8 mouse cellular contexts compared by ENCODE assay signal in the genomic region with DNA sequence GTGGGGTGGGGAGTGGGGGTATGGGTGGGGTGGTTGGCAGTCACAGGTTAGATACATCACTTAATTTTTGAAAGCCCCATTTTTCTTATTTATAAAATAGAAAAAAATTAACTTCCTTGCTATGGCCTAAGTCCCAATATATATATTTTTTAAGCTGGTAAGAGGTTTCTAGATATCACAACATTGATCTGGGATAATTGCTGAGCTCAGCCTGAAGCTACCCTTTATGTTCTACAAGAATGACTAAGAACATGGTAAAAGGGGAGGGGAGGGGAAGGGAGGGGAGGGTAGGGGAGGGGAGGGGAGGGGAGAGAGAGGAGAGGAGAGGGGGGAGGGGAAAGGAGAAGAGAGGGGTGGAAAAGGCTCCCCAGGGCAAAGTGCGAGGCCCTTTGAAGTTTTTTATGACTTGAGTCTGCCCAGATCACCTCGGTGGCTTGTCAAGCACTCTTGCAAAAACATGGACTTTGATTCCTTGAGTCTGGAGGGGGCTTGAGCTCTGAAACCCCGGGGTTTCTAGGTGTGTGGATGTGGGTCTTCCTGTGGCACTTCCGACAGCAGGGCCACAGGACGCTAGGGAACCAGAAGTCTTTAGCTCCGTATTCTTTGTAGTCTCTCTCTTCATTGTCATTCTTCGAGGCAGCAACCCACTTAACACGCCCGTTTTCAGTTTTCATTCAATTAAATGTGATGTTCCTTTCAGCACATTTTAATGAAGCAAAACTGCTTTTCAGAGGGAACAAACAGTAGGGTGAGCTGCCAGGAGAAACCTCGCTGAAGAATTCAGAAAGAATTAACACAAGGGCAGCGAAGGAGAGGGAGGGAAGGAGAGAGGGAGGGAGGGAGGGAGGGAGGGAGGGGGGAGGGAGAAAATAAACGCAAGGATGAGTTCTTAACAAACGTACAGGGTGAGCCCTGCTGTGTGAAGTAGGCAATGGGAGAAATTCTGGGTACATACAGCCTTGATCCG. TPM values are rescaled to one million over a fixed set of nuclear protein-coding genes. Genes with fewer than 3 reads are reported as not detected.
DNase-seq lines count a peak whose midpoint lies in the region; ATAC-seq lines count a peak whose summit lies in the region.

No protein-coding gene starts in this region.

- H3K4me1 ChIP-seq in heart, embryonic 14.5 days (ENCODE audit: control insufficient read depth in 2 of 2, insufficient read depth in 2 of 2, low read length in 2 of 2): peaks cover 3 to 5% of the 10 kb centered on the region in 2 experiments; a peak in 3 of 4 replicates
- H3K4me1 ChIP-seq in hindbrain, embryonic 16.5 days (ENCODE audit: control insufficient read depth, insufficient read depth, low read depth, low read length): peaks cover 3% of the 10 kb centered on the region
- H3K4me1 ChIP-seq in liver, embryonic 12.5 days: peaks cover 37% of the 10 kb centered on the region
- H3K4me1 ChIP-seq in stomach, embryonic 15.5 days: peaks cover 8% of the 10 kb centered on the region

- no peaks in the 10 kb centered on the region for H3K9me3 ChIP-seq in heart, embryonic 14.5 days (ENCODE audit: control insufficient read depth, low read length)
- H3K9me3 ChIP-seq in hindbrain, embryonic 16.5 days (ENCODE audit: control insufficient read depth, low read length): no peaks in the 10 kb centered on the region
- H3K9me3 ChIP-seq in liver, embryonic 12.5 days (replicated peaks): no peaks in the 10 kb centered on the region
- H3K9me3 ChIP-seq in stomach, embryonic 15.5 days: no peaks in the 10 kb centered on the region

- H3K27me3 ChIP-seq in heart, embryonic 14.5 days (ENCODE audit: control insufficient read depth, insufficient read depth, low read length): no peaks in the 10 kb centered on the region
- H3K27me3 ChIP-seq in hindbrain, embryonic 16.5 days (replicated peaks; ENCODE audit: control insufficient read depth, insufficient read depth, low read length): no peaks in the 10 kb centered on the region
- H3K27me3 ChIP-seq in liver, embryonic 12.5 days (replicated peaks): no peaks in the 10 kb centered on the region
- H3K27me3 ChIP-seq in stomach, embryonic 15.5 days (replicated peaks): no peaks in the 10 kb centered on the region

- peak overlapping the region; percentile 23 to 26 for H3K4me3 ChIP-seq in heart, embryonic 14.5 days (ENCODE audit: control insufficient read depth in 1 of 2, insufficient read depth in 1 of 2, low read depth in 1 of 2, low read length in 2 of 2)
- 0 out of 2 replicates have a peak overlapping the region, but pooled peaks have one; percentile 0 for H3K4me3 ChIP-seq in hindbrain, embryonic 16.5 days (ENCODE audit: low read length)
- H3K4me3 ChIP-seq in liver, embryonic 12.5 days: peak overlapping the region; percentile 31
- 0 out of 2 replicates have a peak overlapping the region, but pooled peaks have one; percentile 13 for H3K4me3 ChIP-seq in stomach, embryonic 15.5 days (replicated peaks)

- peak overlapping the region; percentile 54; the same call in 1 of the 2 replicates for H3K9ac ChIP-seq in heart, embryonic 14.5 days (ENCODE audit: low read length)
- H3K9ac ChIP-seq in hindbrain, embryonic 16.5 days (ENCODE audit: low read depth, low read length): peak overlapping the region; percentile 3; the same call in 1 of the 2 replicates
- H3K9ac ChIP-seq in liver, embryonic 12.5 days: peak overlapping the region; percentile 50
- H3K9ac ChIP-seq in stomach, embryonic 15.5 days: no peak overlapping the region

- no peak for DNase-seq in heart, adult 18-20 months
- peak; percentile 53 for DNase-seq in embryo, embryonic 10 days (ENCODE audit: low spot score)
- no peak for DNase-seq in cerebellum, adult 9-11 months
- no peak for DNase-seq in cerebellum, postnatal 25 days

- no peak overlapping the region for H3K27ac ChIP-seq in heart, embryonic 14.5 days (replicated peaks in 1 of 2; ENCODE audit: control insufficient read depth in 1 of 2, insufficient read depth in 1 of 2, low read depth in 2 of 2, low read length in 2 of 2)
- H3K27ac ChIP-seq in hindbrain, embryonic 16.5 days (ENCODE audit: low read depth, low read length): no peak overlapping the region; the same call in 1 of the 2 replicates
- H3K27ac ChIP-seq in liver, embryonic 12.5 days: peak overlapping the region; percentile 45
- peak overlapping the region; percentile 76 for H3K27ac ChIP-seq in stomach, embryonic 15.5 days

- WGBS in heart, embryonic 14.5 days: 5% methylated on average over 14 of the region's 14 CpGs
- WGBS in hindbrain, embryonic 16.5 days: 3% methylated on average over 14 of the region's 14 CpGs
- WGBS in liver, embryonic 12.5 days (ENCODE audit: insufficient replicate concordance): 12% methylated on average over 14 of the region's 14 CpGs
- 10% methylated on average over 14 of the region's 14 CpGs for WGBS in stomach, embryonic 15.5 days

- no peak for ATAC-seq in heart, embryonic 14.5 days (ENCODE audit: insufficient number of reproducible peaks, insufficient read depth, low FRiP score, low read depth)
- ATAC-seq in hindbrain, embryonic 16.5 days: peak; percentile 65
- ATAC-seq in liver, embryonic 12.5 days: peak; percentile 41; the same call in 1 of the 2 replicates
- 0 out of 2 replicates have a peak, but pooled peaks have one; percentile 34 for ATAC-seq in stomach, embryonic 15.5 days (ENCODE audit: insufficient read depth, low FRiP score, low read depth)

- peak overlapping the region; percentile 66 for H3K4me2 ChIP-seq in heart, embryonic 14.5 days (ENCODE audit: low read length)
- peak overlapping the region; percentile 30 for H3K4me2 ChIP-seq in hindbrain, embryonic 16.5 days (ENCODE audit: low read length)
- peak overlapping the region; percentile 67 for H3K4me2 ChIP-seq in liver, embryonic 12.5 days
- peak overlapping the region; percentile 44 for H3K4me2 ChIP-seq in stomach, embryonic 15.5 days

- no peaks in the 10 kb centered on the region for H3K36me3 ChIP-seq in heart, embryonic 14.5 days (ENCODE audit: control insufficient read depth, insufficient read depth, low read length)
- no peaks in the 10 kb centered on the region for H3K36me3 ChIP-seq in hindbrain, embryonic 16.5 days (ENCODE audit: control insufficient read depth, insufficient read depth, low read length)
- H3K36me3 ChIP-seq in liver, embryonic 12.5 days: no peaks in the 10 kb centered on the region
- no peaks in the 10 kb centered on the region for H3K36me3 ChIP-seq in stomach, embryonic 15.5 days

RNA-seq across cellular contexts. Expression of a gene that starts 33.1 kb away (rescaled TPM):
- 8.1 and 8.3 TPM in 2 replicates for polyA plus RNA-seq in heart, embryonic 14.5 days (2014; fragmentation: Nextera tagmentation; extraction: Ambion mirVana)
- 1 to 10 TPM; 6.7 to 7.0 TPM for total RNA-seq in heart, adult 18-20 months (2021)
- 7.8 and 8.9 TPM in 2 replicates for polyA plus RNA-seq in hindbrain, embryonic 16.5 days (2015; fragmentation: Nextera tagmentation; extraction: Ambion mirVana)
- 57.2 and 59.8 TPM in 2 replicates for polyA plus RNA-seq in liver, embryonic 12.5 days (2016; fragmentation: Nextera tagmentation; extraction: Ambion mirVana)
- 13.8 and 15.0 TPM in 2 replicates for polyA plus RNA-seq in stomach, embryonic 15.5 days (2015; fragmentation: Nextera tagmentation; extraction: Ambion mirVana)

Comparison
In these comparisons a context has a peak if more than half of its experiments do, and no peak if none do; other contexts are left out.
1. H3K27ac ChIP-seq: peak in liver, embryonic 12.5 days (single experiment) and stomach, embryonic 15.5 days (single experiment); none in heart, embryonic 14.5 days (0 of 2) and hindbrain, embryonic 16.5 days (single experiment).
2. Peak in every context shown above with its lines, with median percentiles within 50 percentile points of each other: H3K4me2 ChIP-seq and H3K4me3 ChIP-seq.